Mouse (Mus musculus) urinary bladder, postnatal 10 days (tissue): ENCODE results near the gene Mdga1.

Source experiments
- DNase-seq: peaks from one replicate; pipeline ENCODE4 v3.0.0; 2022; ENCODE audit warnings: low spot score

Mdga1 gene

DNA sequence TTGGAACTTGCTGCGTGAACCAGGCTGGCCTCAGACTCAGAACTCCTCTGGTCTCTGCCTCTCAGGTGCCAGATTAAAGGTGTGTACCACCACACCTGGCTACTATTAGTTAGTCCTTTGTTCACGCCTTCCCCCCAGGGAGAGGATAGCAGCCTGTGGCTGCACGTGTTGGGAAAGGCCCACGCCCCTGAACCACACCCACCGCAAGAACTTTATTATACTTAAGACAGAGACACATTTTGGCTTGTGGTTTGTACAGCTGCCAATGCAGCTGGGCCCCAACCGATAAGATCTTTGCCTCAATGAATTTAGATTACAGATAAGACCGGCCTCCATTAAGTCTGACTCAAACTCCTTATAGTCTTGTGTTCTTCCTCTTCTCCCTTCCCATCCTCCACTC lies 10.0 kb upstream of the Mdga1 start:
- no peak for DNase-seq

DNA sequence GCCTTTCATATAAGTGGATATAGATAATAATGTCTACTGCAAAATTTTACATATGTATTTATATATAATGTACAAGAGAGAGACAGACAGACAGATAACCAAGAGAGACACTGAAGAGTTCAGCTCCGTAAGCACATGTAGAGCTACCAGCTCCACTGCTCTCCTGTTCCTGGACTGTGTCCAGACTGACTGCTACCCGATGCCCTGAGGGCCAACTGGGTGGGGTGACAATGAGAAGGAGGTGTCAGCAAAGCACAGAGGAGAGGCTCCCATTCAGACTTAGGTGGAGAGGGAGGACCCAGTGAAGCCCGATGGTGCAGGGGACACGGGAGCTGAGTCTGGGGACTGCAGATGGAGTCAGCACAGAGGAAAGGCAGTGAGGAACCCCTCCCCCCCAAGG lies 9.1 kb upstream of the Mdga1 start:
- no peak for DNase-seq

DNA sequence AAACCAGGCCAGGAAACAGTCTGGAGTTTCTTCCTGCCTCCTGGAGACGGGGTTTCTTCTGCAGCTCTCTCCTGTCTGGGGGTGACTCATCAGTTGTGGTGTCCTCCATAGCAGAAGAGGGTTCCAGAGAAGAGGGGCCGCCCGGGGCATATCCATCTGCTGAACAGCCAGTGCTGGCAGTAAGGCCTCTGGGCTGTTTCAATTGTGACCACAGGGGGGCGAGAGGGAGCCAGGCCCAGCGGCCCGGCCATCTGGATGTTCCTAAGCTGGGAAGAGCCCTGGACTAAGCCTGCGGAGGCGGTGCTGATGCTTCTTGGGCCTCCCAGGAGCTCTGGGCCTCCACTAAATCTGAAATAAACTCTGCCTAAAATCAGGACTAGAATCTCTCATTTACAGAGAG lies 5.8 kb upstream of the Mdga1 start:
- peak; percentile 64 for DNase-seq

DNA sequence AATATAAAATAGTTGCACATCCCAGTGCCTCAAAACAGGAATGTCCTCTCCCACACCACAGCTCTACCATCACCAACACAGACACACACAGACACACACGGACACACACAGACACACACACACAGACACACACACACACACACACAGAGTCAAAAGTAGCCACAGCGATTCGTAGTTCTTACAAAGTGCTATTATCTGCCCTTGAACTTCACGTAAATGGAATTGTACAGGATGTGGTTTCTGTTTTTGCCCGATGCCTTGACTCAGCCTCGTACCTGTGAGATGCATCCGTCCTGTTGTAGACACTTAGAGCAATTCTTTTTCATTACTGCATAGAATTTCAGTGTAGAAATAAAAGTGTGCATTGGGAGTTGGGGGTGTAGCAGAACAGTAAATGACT lies 3.3 kb upstream of the Mdga1 start:
- no peak for DNase-seq

DNA sequence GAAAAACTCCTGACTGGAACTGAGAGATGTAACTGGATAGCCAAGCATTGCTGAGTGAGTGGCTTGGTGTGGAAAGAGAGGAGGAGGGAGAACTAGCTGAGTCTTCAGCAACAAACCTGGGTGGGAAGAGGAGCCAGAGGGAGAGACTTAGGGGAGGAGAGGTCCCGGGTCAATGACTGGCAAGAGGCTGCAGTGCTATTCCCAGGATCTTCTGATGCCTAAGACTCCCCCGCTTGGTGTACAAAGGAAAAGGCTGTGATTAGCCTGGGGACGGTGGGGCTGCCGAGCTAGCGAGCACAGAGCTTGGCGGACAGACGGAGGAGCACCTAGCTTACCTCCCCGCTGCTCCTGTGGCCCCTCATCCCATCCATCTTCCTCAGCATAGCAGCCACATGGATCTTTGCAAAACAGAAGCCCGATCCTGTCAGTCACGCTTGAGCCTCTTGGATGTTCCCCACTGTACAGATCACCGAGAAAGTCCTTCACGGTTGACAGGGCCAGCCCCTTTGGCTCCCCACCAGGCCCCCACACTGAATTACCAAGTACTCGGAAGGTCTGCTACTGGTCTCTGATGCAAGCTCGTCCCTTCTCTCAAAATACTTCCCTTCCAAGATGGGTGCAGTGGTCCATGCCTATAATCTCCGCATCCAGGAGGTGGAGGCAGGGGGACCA lies 2.0 kb upstream of the Mdga1 start:
- no peak for DNase-seq

DNA sequence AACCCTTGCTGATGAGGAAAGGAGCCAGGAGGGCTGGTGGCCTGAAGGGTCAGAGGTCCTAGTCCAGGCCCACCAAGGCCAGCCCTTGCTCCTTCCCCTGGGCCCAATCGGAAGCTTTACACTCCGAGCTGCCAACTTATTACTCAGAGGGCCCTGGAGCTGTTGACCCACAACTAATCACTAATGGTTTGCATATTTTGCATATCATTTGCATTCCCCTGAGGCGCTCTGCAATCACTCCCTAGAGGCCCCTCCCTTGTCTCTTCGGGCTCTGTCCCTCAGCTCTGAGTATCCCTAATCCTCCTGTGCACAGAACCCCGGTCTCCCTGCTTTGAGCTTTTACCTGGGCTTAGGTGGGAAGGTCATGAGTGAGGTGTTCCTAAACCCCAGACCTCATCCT lies 4.4 kb downstream of the Mdga1 start:
- no peak for DNase-seq

DNA sequence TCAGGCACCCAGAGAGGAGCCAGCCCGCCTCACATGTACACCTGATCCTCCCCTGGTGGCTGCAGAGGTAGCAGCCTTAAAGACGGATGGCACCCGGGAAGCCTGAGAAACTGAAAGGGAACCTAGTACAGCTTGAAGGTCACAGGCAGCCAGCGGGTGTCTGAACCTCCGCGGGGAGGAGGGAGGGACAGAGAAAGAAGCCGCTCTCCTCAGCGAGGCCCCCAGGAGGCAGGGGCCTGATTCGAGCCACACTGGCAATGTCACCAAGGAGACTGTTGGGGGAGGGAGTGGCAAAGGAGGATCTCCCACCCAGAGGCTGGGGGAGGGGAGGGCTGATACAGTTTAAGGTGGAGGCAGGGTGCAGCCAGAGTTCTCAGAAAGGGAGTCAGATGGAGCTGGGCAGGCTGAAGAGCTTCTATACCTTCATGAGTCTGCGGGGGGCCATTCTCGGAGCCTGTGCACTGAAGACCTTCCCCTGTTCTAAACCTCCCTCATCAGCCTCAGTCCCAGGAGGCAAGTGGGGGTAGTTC lies 6.1 kb downstream of the Mdga1 start:
- DNase-seq, result no peak

DNA sequence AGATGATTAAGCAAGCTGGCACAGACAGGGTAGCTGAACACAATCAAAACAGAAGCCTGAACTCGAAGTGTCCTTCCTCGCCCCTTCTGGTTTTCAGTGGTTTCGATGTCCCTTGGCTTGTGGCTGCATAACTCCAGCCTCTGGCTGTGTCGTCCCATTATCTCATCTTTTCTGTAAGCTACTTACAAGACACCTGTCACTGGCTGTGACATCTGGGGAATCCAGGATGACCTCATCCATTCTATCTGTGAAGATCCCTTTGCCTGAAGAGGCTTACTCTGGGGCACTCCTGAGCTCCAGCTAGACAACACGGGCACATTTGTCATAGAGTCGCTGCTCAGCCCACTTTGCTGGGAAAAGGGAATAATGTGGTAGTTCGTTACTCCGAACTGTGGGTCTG lies 14.0 kb downstream of the Mdga1 start:
- no peak for DNase-seq

DNA sequence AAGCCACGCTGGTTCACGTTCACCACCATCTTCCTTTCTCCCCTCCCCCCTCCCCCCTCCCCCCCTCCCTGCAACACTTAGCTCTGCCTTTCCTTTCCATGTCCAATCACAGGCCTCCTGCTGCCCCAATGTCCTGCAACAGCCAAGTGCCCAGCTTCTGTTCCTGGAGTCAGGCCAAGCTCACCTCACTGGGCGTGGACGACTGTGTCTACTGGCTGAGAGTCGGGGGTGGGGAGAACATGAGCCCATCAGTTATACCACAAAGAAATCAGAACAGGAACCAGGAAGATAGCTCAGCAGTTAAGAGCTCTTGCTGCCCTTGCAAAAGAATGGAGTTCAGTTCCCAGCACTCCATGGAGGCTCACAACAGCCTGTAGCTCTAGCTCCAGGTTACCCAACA lies 15.6 kb downstream of the Mdga1 start:
- DNase-seq, result no peak

DNA sequence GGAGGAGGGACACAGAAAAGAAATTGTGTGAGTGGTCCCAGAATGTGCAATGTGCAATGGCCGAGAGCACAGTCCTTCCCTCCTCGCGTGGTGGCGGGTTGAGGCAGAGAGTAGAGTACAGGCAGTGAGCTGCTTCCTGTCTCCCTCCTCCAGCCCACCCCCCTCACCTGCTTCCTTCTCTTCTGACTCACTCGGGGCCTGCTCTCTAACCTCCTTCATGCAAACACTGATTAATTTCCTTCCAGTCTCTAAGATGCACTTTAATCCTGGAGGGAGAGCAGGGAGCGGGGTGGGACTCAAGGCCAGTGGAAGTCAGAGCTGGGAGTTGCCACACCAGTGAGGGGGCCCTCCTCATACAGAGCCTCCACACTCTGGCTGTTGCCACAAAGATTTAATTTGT lies 18.8 kb downstream of the Mdga1 start:
- DNase-seq, result no peak

DNA sequence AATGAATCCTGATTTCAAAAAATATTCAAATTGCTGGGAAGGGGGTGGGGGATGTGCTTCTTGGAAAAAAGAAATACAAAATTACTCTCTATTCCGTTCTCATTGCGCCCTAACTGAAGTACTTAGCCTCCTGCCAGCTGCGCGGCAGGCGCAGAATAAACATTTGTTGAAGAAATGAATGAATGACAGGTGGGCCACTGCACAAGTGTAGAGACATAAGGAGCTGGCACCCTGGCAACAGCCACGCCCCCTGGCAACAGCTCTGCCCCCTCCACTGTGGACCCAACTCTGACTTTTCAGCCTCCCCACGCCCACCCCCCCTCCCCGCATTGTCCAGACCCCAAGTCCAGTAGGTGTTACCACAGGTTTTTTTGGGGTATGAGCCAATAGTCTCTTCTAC lies 19.3 kb downstream of the Mdga1 start:
- DNase-seq, result no peak

DNA sequence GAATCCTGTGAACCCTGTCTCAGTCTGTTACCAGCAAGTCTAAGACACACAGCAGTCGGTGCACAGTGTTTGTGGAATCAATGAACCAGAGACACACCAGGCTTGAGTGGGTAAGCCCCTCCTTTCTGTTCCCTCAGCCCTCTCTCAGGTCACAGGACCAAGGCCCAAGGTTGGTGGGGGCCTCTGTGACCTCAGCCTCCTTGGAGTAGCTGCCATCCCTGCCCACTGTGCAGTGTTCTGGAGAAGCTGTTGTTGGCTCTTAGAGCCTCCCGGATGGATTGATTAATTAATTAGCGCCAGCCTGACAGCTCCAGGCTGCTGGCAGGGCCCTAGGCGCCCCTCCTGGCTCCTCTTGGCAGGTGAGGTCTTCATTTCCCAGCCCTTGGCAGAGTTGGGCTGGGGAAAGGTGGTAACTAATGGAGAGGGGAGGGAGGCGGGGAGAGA lies 22.6 kb downstream of the Mdga1 start:
- DNase-seq, result no peak

DNA sequence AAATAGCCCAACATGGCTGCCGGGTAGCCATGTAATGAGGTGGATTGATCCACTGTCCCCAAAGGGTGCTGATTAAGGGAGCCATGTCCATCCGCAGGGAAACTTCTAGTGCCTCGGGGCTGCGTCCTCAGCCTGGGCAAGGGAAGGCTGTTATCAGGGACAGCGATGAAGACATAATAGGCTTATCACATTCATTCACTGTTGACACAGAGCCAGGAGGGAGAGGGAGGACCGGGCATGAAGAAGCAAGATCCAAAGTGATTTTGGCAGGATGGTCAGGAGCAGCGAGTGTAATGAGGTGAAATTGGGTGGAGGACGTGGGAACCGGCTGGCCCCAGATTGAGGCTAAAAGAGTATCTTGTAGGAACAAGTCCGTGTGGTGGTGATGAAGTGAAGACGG lies 25.5 kb downstream of the Mdga1 start:
- no peak for DNase-seq

DNA sequence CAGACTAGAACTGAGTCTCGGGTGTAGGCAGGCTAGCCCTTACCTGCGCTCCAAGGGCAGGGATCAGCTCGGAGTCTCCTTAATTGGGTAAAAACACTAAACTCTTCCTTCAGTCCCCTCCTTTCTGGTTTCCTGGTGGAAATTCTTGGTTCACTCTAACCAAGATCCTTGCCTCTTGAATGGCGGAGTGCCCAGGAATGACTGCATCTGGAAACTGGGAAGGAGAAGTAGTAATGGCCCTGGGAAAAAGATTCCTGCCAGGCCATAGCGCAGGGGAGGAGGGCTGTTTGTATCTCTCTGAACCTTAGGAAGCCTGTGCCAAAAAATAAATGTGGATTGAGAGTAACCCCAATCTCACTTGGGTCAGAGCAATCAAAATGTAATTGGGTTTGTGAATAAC lies 30.9 kb downstream of the Mdga1 start:
- DNase-seq, result no peak

DNA sequence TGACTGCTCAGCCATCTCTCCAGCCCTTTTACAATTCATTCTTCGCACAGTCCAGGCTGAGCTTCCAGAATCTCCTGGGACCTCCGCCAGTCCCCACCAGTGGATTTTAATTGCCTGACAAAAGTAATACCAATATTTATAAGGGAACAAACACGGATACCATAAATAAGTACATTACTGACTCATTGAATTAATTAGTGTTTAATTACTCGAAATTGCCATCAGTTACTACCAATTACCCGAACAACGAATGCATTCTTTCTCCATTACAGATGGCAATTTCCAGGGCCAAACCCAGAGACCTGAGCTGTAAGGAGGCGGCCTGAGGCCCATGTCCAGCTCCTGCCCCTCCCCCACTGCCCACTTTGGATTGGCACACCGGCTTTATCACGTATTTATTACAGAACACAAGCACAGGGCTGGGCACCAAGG lies 32.5 kb downstream of the Mdga1 start:
- no peak for DNase-seq

DNA sequence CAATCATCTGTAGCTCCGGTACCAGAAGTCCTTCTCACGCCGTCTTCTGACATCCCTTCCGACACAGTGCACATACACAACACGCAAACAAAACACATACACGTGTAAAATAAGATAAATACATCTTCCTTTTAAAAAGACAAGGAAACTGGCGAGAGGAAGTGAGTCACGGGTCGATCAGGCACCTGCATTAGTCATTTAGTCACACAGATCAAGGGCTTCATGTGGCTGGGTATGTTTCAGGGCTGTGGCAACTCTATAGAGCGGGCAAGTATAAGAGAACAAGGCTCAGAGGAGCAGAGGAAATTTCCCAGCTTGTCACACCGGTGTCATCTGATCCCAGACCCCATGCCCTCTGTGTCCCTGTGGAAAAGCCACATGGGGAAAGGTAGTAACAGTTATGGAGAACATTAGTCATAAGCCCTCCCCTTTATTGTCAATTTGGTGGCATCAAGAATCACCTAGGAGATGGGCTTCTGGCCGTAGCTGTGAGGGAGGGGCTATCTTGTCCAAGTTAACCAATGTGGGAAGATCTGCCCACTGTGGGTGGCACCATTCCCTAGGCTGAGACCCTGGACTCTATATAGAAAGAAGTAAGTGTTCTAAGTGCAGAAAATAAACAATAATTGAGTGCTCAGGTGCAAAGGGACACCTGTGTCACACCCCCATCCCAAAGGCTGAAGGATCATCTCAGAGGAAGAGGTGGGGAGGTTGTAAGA lies 35.6 kb downstream of the Mdga1 start:
- no peak for DNase-seq

DNA sequence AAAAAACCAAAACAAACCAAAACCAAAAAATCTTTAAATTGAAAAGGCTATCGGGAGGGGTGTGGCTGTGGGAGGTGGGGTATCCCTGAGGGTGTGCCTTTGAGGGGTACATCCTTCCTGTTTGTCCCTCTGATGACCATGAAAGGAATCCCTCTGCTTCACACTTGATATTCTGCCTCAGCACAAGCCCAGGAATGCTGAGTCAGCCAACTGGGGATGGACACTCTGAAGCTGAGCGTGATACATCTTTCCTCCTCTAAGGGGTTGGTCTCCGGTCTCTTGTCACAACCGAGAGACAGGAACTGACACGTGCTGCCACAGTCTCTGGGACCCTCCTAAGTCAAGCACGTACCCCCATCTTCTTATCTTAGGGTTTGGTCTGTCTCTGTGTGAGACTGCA lies 37.1 kb downstream of the Mdga1 start:
- no peak for DNase-seq

DNA sequence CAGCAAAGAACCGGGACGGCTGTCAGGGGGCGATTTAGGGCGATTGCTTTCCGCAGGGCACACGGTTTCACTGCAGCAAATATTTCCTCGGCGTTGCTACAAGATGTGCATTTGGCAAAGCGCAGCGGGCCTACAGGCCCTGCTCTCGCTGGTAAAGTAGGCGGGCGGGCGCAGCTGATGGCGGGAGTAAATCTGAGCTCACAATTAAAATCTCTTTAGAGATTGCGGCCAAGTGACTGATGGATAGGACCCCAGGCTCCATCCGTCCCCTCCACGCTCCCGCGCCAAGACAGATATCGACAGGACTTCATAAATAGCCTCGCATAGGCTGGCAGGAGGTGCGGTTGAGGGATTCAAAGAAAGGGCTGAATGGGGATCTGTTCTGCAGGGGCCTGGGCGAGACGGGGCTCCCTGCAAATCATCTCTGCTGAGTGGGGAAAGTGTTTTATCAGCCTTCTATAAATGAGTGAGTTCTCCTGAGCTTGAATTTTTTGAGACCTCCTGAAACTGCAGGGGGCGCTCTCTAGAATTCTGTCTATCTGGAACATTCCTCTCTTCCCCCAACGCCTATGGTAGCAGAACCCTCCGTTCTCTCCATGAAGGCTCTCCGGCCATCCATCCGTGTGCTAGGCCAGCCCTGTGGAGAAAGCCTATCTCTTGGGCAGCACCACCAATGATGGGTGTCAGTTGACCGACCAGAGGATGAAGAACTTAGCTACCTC lies 38.5 kb downstream of the Mdga1 start:
- DNase-seq, result no peak

DNA sequence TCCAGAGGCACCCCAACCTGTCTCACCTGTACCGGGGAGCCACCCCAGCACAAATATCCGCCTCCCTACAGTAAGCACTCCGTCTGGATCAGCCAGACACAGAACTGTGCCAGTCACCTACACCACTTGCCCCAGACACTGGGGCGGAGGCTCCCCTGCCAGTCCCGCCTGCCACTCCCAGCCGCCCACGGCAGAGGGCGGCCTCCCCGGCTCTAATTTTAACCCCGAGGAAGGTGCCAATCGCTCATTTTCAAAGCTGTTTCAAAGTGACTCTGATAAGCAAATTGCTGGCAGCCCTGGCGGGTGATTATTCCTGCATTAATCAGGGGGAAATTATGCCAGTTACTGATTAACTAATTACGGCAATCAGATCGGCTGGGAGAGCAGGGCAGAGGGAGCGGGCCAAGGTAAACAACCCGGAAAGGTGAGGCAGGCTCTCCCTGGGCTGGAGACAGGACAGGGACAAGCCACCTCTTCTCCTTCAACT lies 41.1 kb downstream of the Mdga1 start:
- DNase-seq, result no peak

DNA sequence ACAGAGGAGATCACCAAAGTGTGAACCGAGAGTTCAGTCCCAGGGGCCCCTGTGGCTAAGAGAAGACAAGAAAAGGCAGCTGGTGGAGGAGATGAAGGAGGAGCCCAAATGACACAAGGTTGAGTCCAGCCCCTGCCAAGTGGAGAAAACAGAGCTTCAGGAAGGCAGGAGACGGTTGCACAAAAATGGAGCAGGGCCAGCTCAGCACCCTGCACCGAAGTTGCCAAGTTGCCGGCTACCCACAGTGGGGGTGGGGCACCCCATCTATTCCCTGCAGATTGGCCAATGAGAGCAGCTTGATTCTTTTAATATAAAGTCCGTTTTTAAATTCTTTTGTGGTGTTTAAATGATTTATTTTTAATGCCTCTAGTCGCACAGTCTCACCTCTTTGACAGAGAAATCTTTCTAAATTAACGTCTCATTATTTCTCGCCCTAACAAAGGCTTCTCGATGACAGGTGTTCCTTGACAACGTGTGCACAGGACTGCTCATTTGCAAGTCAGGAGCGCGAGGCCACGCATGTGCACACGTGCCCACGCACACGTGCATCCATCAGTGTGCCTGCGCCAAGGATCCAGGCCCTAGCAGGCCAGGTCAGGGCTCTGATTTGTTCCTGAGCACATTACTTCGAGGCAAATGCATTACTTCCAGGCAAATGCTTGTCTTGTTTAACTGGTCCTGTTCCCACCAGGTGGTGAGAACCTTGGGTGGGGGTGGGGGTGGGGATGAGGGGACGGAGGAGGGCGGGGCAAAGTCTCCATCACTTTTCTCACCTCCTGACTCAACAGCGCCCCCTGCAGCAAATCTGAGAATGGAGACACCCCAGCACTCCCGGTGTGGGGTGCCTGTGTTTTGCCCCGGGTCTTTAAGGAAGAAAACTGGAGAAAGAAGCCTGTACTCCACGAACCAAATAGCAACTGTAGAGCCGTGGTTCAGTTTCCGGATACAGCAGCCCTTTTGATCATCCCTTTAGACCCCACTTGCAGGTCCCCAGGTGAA lies 44.0 kb downstream of the Mdga1 start:
- no peak for DNase-seq

DNA sequence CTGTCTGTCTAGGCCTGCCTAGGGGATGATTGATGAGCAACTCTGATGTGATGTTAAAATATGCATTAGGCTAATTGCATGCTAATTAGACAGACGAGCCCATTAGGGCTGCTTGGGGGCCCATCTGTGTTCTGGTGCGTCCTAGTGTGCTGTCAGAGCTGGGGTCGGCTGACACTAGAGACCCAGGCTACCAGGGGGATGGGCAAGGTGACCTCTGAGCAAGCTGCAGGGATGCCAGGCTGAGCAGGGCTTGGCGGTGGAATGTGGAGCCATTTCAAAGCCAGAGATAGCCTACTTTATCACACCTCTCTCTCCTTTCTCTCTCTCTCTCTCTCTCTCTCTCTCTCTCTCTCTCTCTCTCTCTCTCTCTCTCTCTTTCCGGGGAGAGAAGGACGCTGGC lies 49.8 kb downstream of the Mdga1 start:
- no peak for DNase-seq

DNA sequence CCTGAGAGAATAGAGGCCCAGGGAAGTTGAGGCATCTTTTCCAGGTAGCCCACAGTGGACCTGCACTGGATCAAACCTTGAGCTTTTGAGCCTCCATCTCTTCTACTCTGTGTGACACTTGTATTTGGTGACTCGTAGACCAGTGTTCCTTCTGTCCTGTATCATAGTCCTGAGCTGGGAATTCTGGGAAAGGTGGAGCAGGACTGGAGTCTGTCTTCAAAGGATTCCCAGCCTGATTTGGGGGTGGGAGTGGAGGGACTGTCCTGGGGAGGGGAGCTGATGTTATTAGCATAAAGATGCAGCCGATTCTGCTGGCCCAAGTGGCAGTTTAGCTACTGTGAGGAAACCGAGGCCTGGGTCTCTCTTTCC lies 50.4 kb downstream of the Mdga1 start:
- DNase-seq, result no peak
